Mouse (Mus musculus): ENCODE results near the gene Tas2r117.

Tas2r117 gene

GRCm38 (mm10) chr6:132802518-132802917 lies at the start of gene Tas2r117:
Gene Tas2r117 (plus strand): TSS chr6:132802818.
- DNase-seq (ENCODE audit: low spot score in 2 of 2), result no peak

GRCm38 (mm10) chr6:132754430-132754829 lies 48.2 kb upstream of the Tas2r117 start, which contains the start of gene Tas2r124:
Gene Tas2r124 (plus strand): TSS chr6:132754730.
- DNase-seq (ENCODE audit: low spot score in 2 of 2), result no peak

- no peak for DNase-seq (ENCODE audit: low spot score in 2 of 2)
Measured at GRCm38 (mm10) chr6:132761831-132762230, 40.8 kb upstream of the Tas2r117 start, which contains the start of gene Tas2r102. Gene Tas2r102 (plus strand): TSS chr6:132762131.

GRCm38 (mm10) chr6:132778062-132778461 lies 24.6 kb upstream of the Tas2r117 start, which contains the start of gene Tas2r136:
Gene Tas2r136 (minus strand): TSS chr6:132778162.
- DNase-seq (ENCODE audit: low spot score in 2 of 2), result no peak

GRCm38 (mm10) chr6:132795393-132795792 lies 7.2 kb upstream of the Tas2r117 start:
- DNase-seq (ENCODE audit: low spot score in 2 of 2), result no peak

- no peak for DNase-seq (ENCODE audit: low spot score in 2 of 2)
Measured at GRCm38 (mm10) chr6:132846842-132847241, 44.2 kb downstream of the Tas2r117 start, which contains the start of gene Tas2r123. Gene Tas2r123 (plus strand): TSS chr6:132847142.

Measured in spleen, postnatal 14 days (tissue).